Mouse (Mus musculus): ENCODE results near the gene Hist1h1b. TPM values are rescaled to one million over a fixed set of nuclear protein-coding genes. Genes with fewer than 3 reads are reported as not detected.
"Not testable (repeated sequence)": the region's sequence is repeated elsewhere in the genome, so short reads cannot be mapped to it uniquely, and the experiment has no call there.

The Hist1h1b gene
- polyA plus RNA-seq, 1 experiment from 2014 or later: 18.8 TPM

- ATAC-seq (ENCODE audit: low FRiP score, low TSS enrichment): no peak
- Histone ChIP-seq H3K9ac (ENCODE audit: low read depth, low read length) (peak overlapping the region; percentile 52; the same call in 1 of the 2 replicates), H3K9me3 (ENCODE audit: control insufficient read depth, low read length) (no peaks in the 10 kb centered on the region), H3K36me3 (ENCODE audit: control insufficient read depth, insufficient read depth, low read length) (no peaks in the 10 kb centered on the region), H3K4me3 (ENCODE audit: low read length) (peak overlapping the region; percentile 45), H3K27ac (ENCODE audit: low read depth, low read length) (peak overlapping the region; percentile 95), H3K4me1 (ENCODE audit: control insufficient read depth, insufficient read depth, low read length) (peaks cover 24% of the 10 kb centered on the region), H3K4me2 (replicated peaks; ENCODE audit: low read depth, low read length) (peak overlapping the region; percentile 44), H3K27me3 (ENCODE audit: control insufficient read depth, insufficient read depth, low read length) (no peaks in the 10 kb centered on the region)
- WGBS: 3% methylated on average over 9 of the region's 9 CpGs
Observed at GRCm38 (mm10) chr13:21783734-21784161, 3.3 kb upstream of the Hist1h1b start.

GRCm38 (mm10) chr13:21783255-21783617 lies 2.8 kb upstream of the Hist1h1b start, which contains the start of gene Hist1h3i:
TSS of gene Hist1h3i (minus strand) at chr13:21783370.
- Histone ChIP-seq H3K4me2 (replicated peaks; ENCODE audit: low read depth, low read length) (peak within 1 kb of the TSS; percentile 44), H3K27me3 (ENCODE audit: control insufficient read depth, insufficient read depth, low read length) (no peaks in the 10 kb centered on the region), H3K27ac (ENCODE audit: low read depth, low read length) (peak within 1 kb of the TSS; percentile 95), H3K9me3 (ENCODE audit: control insufficient read depth, low read length) (no peaks in the 10 kb centered on the region), H3K4me1 (ENCODE audit: control insufficient read depth, insufficient read depth, low read length) (peaks cover 20% of the 10 kb centered on the region), H3K9ac (ENCODE audit: low read depth, low read length) (peak within 1 kb of the TSS; percentile 63), H3K4me3 (ENCODE audit: low read length) (peak within 1 kb of the TSS; percentile 45), H3K36me3 (ENCODE audit: control insufficient read depth, insufficient read depth, low read length) (no peaks in the 10 kb centered on the region)
- ATAC-seq (ENCODE audit: low FRiP score, low TSS enrichment): peak; percentile 71
- WGBS: under 1% methylated on average over 15 of the region's 20 CpGs

GRCm38 (mm10) chr13:21782361-21783254 lies 2.2 kb upstream of the Hist1h1b start:
- H3K9ac ChIP-seq (ENCODE audit: low read depth, low read length): peak overlapping the region; percentile 63
- H3K9me3 ChIP-seq (ENCODE audit: control insufficient read depth, low read length); H3K36me3 ChIP-seq (ENCODE audit: control insufficient read depth, insufficient read depth, low read length); H3K27me3 ChIP-seq (ENCODE audit: control insufficient read depth, insufficient read depth, low read length); ATAC-seq (ENCODE audit: low FRiP score, low TSS enrichment): not testable (repeated sequence)
- peak overlapping the region; percentile 45 for H3K4me3 ChIP-seq (ENCODE audit: low read length)
- WGBS: 2% methylated on average over 12 of the region's 35 CpGs
- H3K4me2 ChIP-seq (replicated peaks; ENCODE audit: low read depth, low read length): peak overlapping the region; percentile 44
- H3K27ac ChIP-seq (ENCODE audit: low read depth, low read length): peak overlapping the region; percentile 95
- H3K4me1 ChIP-seq (ENCODE audit: control insufficient read depth, insufficient read depth, low read length): peaks cover 21% of the 10 kb centered on the region

- Histone ChIP-seq H3K36me3 (ENCODE audit: control insufficient read depth, insufficient read depth, low read length) (no peaks in the 10 kb centered on the region), H3K9me3 (ENCODE audit: control insufficient read depth, low read length) (no peaks in the 10 kb centered on the region), H3K4me1 (ENCODE audit: control insufficient read depth, insufficient read depth, low read length) (peaks cover 21% of the 10 kb centered on the region), H3K27ac (ENCODE audit: low read depth, low read length) (0 out of 2 replicates have a peak overlapping the region, but pooled peaks have one; percentile 2), H3K27me3 (ENCODE audit: control insufficient read depth, insufficient read depth, low read length) (no peaks in the 10 kb centered on the region), H3K4me2 (replicated peaks; ENCODE audit: low read depth, low read length) (no peak overlapping the region; the same call in 1 of the 2 replicates), H3K4me3 (ENCODE audit: low read length) (no peak overlapping the region), H3K9ac (ENCODE audit: low read depth, low read length) (no peak overlapping the region)
- ATAC-seq (ENCODE audit: low FRiP score, low TSS enrichment): no peak
- WGBS: 93% methylated on average over 1 of the region's 1 CpGs
Observed at GRCm38 (mm10) chr13:21781639-21782038, 1.2 kb upstream of the Hist1h1b start.

GRCm38 (mm10) chr13:21781021-21781555 lies 663 bp upstream of the Hist1h1b start:
- peak overlapping the region; percentile 74 for H3K4me3 ChIP-seq (ENCODE audit: low read length)
- H3K4me1 ChIP-seq (ENCODE audit: control insufficient read depth, insufficient read depth, low read length): peaks cover 18% of the 10 kb centered on the region
- 50% methylated on average over 6 of the region's 6 CpGs for WGBS
- H3K36me3 ChIP-seq (ENCODE audit: control insufficient read depth, insufficient read depth, low read length): no peaks in the 10 kb centered on the region
- H3K9ac ChIP-seq (ENCODE audit: low read depth, low read length): peak overlapping the region; percentile 96; the same call in 1 of the 2 replicates
- H3K9me3 ChIP-seq (ENCODE audit: control insufficient read depth, low read length): no peaks in the 10 kb centered on the region
- no peaks in the 10 kb centered on the region for H3K27me3 ChIP-seq (ENCODE audit: control insufficient read depth, insufficient read depth, low read length)
- H3K27ac ChIP-seq (ENCODE audit: low read depth, low read length): peak overlapping the region; percentile 99
- peak overlapping the region; percentile 88 for H3K4me2 ChIP-seq (replicated peaks; ENCODE audit: low read depth, low read length)
- no peak for ATAC-seq (ENCODE audit: low FRiP score, low TSS enrichment)

- ATAC-seq (ENCODE audit: low FRiP score, low TSS enrichment): peak; percentile 80
Observed at GRCm38 (mm10) chr13:21778814-21779766, 1.3 kb downstream of the Hist1h1b start.

GRCm38 (mm10) chr13:21755707-21756106 lies 24.7 kb downstream of the Hist1h1b start:
- H3K9ac ChIP-seq (ENCODE audit: low read depth, low read length): peak overlapping the region; percentile 42; the same call in 1 of the 2 replicates

More at GRCm38 (mm10) chr13:21778814-21779766, 1.3 kb downstream of the Hist1h1b start:
- Histone ChIP-seq H3K9me3 (ENCODE audit: control insufficient read depth, low read length) (no peaks in the 10 kb centered on the region), H3K27ac (ENCODE audit: low read depth, low read length) (peak overlapping the region; percentile 99), H3K4me3 (ENCODE audit: low read length) (peak overlapping the region; percentile 74), H3K9ac (ENCODE audit: low read depth, low read length) (peak overlapping the region; percentile 96), H3K36me3 (ENCODE audit: control insufficient read depth, insufficient read depth, low read length) (no peaks in the 10 kb centered on the region), H3K4me1 (ENCODE audit: control insufficient read depth, insufficient read depth, low read length) (peaks cover 10% of the 10 kb centered on the region), H3K4me2 (replicated peaks; ENCODE audit: low read depth, low read length) (peak overlapping the region; percentile 88), H3K27me3 (ENCODE audit: control insufficient read depth, insufficient read depth, low read length) (no peaks in the 10 kb centered on the region)
- WGBS: 4% methylated on average over 33 of the region's 33 CpGs

GRCm38 (mm10) chr13:21754294-21755001 lies 26.0 kb downstream of the Hist1h1b start:
- H3K9ac ChIP-seq (ENCODE audit: low read depth, low read length): peak overlapping the region; percentile 61
- peak overlapping the region; percentile 35 for H3K4me3 ChIP-seq (ENCODE audit: low read length)
- H3K36me3 ChIP-seq (ENCODE audit: control insufficient read depth, insufficient read depth, low read length); H3K4me1 ChIP-seq (ENCODE audit: control insufficient read depth, insufficient read depth, low read length); H3K9me3 ChIP-seq (ENCODE audit: control insufficient read depth, low read length); H3K27me3 ChIP-seq (ENCODE audit: control insufficient read depth, insufficient read depth, low read length); ATAC-seq (ENCODE audit: low FRiP score, low TSS enrichment): not testable (repeated sequence)
- peak overlapping the region; percentile 95 for H3K27ac ChIP-seq (ENCODE audit: low read depth, low read length)
- 2% methylated on average over 23 of the region's 26 CpGs for WGBS
- peak overlapping the region; percentile 59 for H3K4me2 ChIP-seq (replicated peaks; ENCODE audit: low read depth, low read length)

More at GRCm38 (mm10) chr13:21755707-21756106, 24.7 kb downstream of the Hist1h1b start:
- H3K27ac ChIP-seq (ENCODE audit: low read depth, low read length): no peak overlapping the region
- H3K36me3 ChIP-seq (ENCODE audit: control insufficient read depth, insufficient read depth, low read length): no peaks in the 10 kb centered on the region; the same call in 1 of the 2 replicates
- H3K27me3 ChIP-seq (ENCODE audit: control insufficient read depth, insufficient read depth, low read length): no peaks in the 10 kb centered on the region
- 39% methylated on average over 1 of the region's 1 CpGs for WGBS
- ATAC-seq (ENCODE audit: low FRiP score, low TSS enrichment): no peak
- peaks cover 10% of the 10 kb centered on the region; the same call in 1 of the 2 replicates for H3K4me1 ChIP-seq (ENCODE audit: control insufficient read depth, insufficient read depth, low read length)
- H3K4me2 ChIP-seq (replicated peaks; ENCODE audit: low read depth, low read length): peak overlapping the region; percentile 55
- no peak overlapping the region; the same call in 1 of the 2 replicates for H3K4me3 ChIP-seq (ENCODE audit: low read length)
- no peaks in the 10 kb centered on the region for H3K9me3 ChIP-seq (ENCODE audit: control insufficient read depth, low read length)
